Mouse (Mus musculus) megakaryocyte, embryonic 14.5 days (primary cell): ENCODE measurements around the gene Stk39. TPM values are rescaled to one million over a fixed set of nuclear protein-coding genes. Genes with fewer than 3 reads are reported as not detected.

Source experiments
- H3K27me3 ChIP-seq: replicated peaks from 2 replicates; pipeline ENCODE3; 2012; ENCODE audit warnings: inconsistent platforms
- H3K36me3 ChIP-seq: replicated peaks from 2 replicates; pipeline ENCODE3; 2012; ENCODE audit warnings: low read length, inconsistent platforms, mixed read lengths
- H3K4me1 ChIP-seq: 2 replicates; pipeline ENCODE4 v1.6.1; 2012; ENCODE audit warnings: inconsistent platforms
- H3K4me3 ChIP-seq: replicated peaks from 2 replicates; pipeline ENCODE3; 2012; ENCODE audit warnings: moderate library complexity, mild to moderate bottlenecking, inconsistent platforms
- H3K9me3 ChIP-seq: 2 replicates; pipeline ENCODE4 v1.6.1; 2012; ENCODE audit warnings: inconsistent platforms
- FLI1 ChIP-seq: IDR thresholded peaks from 2 replicates; pipeline ENCODE4 v1.6.1; 2012; ENCODE audit warnings: low read length, inconsistent platforms, mixed read lengths
- GATA1 ChIP-seq: IDR thresholded peaks from 3 replicates; pipeline ENCODE4 v1.6.1; 2012; ENCODE audit warnings: mixed read lengths, low read length, inconsistent platforms, borderline replicate concordance
- polyA plus RNA-seq: library from polyadenylated mRNA; stranded (reverse); fragments of >175 nt; gene quantifications from 2 replicates; pipeline ENCODE4 v1.2.3, GENCODE M21; 2012; ENCODE audit warnings: low replicate concordance; ENCODE audit not compliant: insufficient read depth

Gene Stk39
- polyA plus RNA-seq, 1 experiment: 0.95 TPM

DNA sequence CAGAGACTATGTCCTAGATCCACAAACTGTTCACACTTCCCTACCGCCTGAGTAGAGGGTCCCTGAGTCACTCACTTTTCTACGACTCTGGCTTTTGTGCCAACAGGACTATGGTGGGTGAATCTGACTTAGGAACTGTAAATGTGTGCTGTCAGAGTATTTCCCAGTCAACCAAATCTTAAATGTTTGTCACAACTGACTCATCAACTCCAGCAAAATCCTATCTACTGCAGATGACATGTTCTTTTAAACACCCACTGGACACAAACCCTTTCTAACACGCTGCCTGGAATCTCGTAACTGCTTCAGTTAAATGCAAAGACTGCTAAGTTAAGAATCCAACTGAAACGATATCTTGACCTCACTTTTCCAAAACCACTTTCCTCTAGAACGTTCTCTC, 135.2 kb downstream of the Stk39 start:
- H3K4me1 ChIP-seq: no peaks in the 10 kb centered on the region
- no peak for TF ChIP-seq GATA1
- no peak for TF ChIP-seq FLI1
- H3K27me3 ChIP-seq: no peaks in the 10 kb centered on the region
- H3K9me3 ChIP-seq: no peaks in the 10 kb centered on the region
- no peaks in the 10 kb centered on the region for H3K36me3 ChIP-seq
- H3K4me3 ChIP-seq: no peak overlapping the region

DNA sequence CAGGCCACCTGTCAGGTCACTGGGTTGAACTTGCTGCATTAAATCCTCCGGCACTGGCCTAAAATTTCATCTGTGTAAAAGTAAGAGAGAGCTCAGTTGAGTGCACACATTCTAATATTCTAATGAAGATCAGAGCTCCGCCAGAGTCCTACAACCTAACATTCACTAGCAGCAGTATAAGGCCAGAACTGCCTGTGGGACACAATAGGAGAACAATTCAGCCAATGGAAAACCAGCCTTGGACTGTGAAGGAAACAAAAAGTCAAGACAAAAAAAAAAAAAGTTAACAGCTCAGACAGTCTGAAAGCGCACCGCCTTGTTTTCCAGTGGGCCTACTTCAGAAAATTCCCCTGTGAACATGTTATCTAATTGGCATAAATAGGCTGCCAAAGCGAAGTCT, 137.1 kb downstream of the Stk39 start:
- H3K4me3 ChIP-seq: no peak overlapping the region
- H3K36me3 ChIP-seq: no peaks in the 10 kb centered on the region
- no peaks in the 10 kb centered on the region for H3K27me3 ChIP-seq
- no peaks in the 10 kb centered on the region for H3K4me1 ChIP-seq
- no peak for TF ChIP-seq GATA1
- TF ChIP-seq FLI1: no peak
- H3K9me3 ChIP-seq: peaks cover 4% of the 10 kb centered on the region; the same call in 1 of the 2 replicates

DNA sequence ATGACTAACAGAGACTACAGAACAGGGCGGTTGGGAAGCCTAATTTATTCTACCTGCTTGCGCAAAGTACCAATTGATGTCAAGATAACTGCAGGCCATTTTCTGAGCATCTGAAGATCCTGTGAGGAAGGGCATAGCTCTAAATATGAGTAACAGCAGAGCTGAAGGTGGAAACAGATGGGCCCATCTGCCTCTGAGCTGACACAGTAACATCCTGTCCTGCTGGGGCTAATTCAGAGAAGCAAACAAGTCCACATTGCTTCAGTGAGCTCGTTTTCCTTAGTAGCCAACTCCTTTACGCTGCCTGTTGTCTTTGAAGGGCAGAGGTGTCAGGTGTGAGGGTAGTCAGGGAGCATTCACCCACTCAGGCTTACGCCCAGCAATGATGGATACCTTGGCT, 146.8 kb downstream of the Stk39 start:
- no peaks in the 10 kb centered on the region for H3K27me3 ChIP-seq
- no peak overlapping the region for H3K4me3 ChIP-seq
- no peaks in the 10 kb centered on the region for H3K4me1 ChIP-seq
- H3K9me3 ChIP-seq: peaks cover 14% of the 10 kb centered on the region
- H3K36me3 ChIP-seq: no peaks in the 10 kb centered on the region
- no peak for TF ChIP-seq FLI1
- no peak for TF ChIP-seq GATA1

- Histone ChIP-seq H3K27me3 (no peaks in the 10 kb centered on the region), H3K4me1 (no peaks in the 10 kb centered on the region), H3K9me3 (peaks cover 25% of the 10 kb centered on the region), H3K4me3 (no peak overlapping the region), H3K36me3 (no peaks in the 10 kb centered on the region)
- TF ChIP-seq GATA1 (no peak), FLI1 (no peak)
These were observed 150.8 kb downstream of the Stk39 start for GRCm38 (mm10) chr2:68321230-68321629.

DNA sequence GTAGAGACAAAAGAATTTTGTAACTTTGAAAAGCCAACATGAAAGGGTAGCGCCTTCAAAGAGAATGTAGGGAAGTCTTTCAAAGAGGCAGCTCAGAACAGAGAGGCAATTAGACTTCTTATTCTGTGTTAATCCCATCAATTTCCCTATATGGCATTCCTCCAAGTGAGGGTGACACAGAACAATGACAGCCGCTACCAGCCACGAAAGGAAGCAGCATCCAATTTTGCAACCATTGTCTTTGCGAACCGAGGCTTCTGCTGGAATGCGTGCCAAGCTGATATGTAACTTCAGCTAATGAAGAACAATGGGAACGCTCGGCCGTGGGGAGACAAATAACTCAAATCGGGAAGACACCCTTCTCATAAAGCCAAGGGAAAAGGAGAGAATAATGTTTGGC, 151.4 kb downstream of the Stk39 start:
- no peaks in the 10 kb centered on the region for H3K36me3 ChIP-seq
- TF ChIP-seq GATA1 (no peak), FLI1 (no peak)
- no peaks in the 10 kb centered on the region for H3K27me3 ChIP-seq
- H3K4me1 ChIP-seq: no peaks in the 10 kb centered on the region
- H3K9me3 ChIP-seq: peaks cover 26% of the 10 kb centered on the region
- H3K4me3 ChIP-seq: no peak overlapping the region

DNA sequence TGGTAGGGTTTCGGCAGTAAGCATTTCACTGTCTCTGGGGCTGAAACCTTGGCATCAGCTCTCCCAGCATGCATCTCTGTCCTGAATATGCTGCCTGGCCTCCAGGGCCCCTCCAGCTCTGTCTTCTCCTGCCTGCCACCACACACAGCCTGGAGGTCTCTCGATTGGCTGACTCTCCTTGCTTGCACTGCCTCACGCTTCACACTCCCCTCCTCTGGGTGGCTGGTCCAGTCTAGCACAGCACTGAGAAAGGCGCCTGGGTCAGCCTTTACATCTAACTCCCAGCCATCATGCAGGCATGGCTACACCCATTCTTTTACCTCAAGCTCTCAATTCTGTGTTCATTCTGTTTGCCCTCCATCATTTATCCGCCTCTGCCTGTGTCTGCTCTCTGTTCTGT, 153.6 kb downstream of the Stk39 start:
- H3K4me3 ChIP-seq: peak overlapping the region; percentile 6
- H3K36me3 ChIP-seq: no peaks in the 10 kb centered on the region
- no peaks in the 10 kb centered on the region for H3K27me3 ChIP-seq
- H3K9me3 ChIP-seq: peaks cover 31% of the 10 kb centered on the region
- TF ChIP-seq GATA1: no peak
- no peak for TF ChIP-seq FLI1
- no peaks in the 10 kb centered on the region for H3K4me1 ChIP-seq

DNA sequence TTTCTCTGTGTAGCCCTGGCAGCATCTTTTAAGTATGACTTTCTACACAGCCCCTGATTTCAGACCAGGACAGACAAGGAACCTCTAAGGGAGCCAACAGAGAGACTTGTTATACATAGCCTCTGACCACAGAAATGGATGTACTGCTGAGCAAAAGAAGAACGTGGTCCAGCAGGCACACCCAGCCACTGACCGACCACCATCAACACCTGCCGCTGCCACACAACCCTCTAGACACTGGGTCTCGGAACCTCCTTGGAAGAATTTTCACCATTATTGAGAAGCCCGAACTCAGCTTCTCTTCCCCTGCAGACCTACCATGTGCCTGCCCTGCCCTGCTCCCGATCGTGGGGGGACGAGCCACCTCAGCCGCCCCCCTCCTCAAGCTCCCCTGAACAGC, 154.2 kb downstream of the Stk39 start:
- Histone ChIP-seq H3K4me3 (no peak overlapping the region), H3K36me3 (no peaks in the 10 kb centered on the region), H3K4me1 (no peaks in the 10 kb centered on the region), H3K27me3 (no peaks in the 10 kb centered on the region), H3K9me3 (peaks cover 26% of the 10 kb centered on the region)
- no peak for TF ChIP-seq FLI1
- TF ChIP-seq GATA1: no peak

GRCm38 (mm10) chr2:68317452-68317851, 154.6 kb downstream of the Stk39 start:
- H3K9me3 ChIP-seq: peaks cover 24% of the 10 kb centered on the region
- no peaks in the 10 kb centered on the region for H3K27me3 ChIP-seq
- no peak overlapping the region for H3K4me3 ChIP-seq
- H3K4me1 ChIP-seq: no peaks in the 10 kb centered on the region
- no peaks in the 10 kb centered on the region for H3K36me3 ChIP-seq
- TF ChIP-seq FLI1 (no peak), GATA1 (no peak)

- Histone ChIP-seq H3K36me3 (no peaks in the 10 kb centered on the region), H3K4me1 (no peaks in the 10 kb centered on the region), H3K4me3 (no peak overlapping the region), H3K9me3 (peaks cover 24% of the 10 kb centered on the region), H3K27me3 (no peaks in the 10 kb centered on the region)
- no peak for TF ChIP-seq GATA1
- TF ChIP-seq FLI1: no peak
These were observed 156.8 kb downstream of the Stk39 start for GRCm38 (mm10) chr2:68315258-68315657.

DNA sequence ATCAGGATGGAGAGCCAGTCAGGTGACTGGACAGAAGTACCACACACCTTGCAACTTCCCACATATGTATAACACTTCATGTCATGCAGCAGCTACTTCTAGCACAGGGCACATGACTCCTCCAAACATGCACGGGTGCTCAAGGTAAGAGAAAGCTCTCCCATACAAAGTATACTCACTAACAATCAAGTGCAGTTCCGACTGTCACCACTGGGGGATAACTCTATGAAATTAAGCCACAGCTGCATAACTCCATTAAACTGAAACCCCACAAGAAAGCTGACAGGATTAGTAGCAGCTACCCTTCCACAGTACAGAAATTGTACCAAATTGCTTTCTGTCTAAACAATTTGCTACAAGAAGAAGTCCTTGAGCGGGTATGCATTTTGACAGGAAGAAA, 161.9 kb downstream of the Stk39 start:
- peaks cover 22% of the 10 kb centered on the region for H3K9me3 ChIP-seq
- no peak overlapping the region for H3K4me3 ChIP-seq

DNA sequence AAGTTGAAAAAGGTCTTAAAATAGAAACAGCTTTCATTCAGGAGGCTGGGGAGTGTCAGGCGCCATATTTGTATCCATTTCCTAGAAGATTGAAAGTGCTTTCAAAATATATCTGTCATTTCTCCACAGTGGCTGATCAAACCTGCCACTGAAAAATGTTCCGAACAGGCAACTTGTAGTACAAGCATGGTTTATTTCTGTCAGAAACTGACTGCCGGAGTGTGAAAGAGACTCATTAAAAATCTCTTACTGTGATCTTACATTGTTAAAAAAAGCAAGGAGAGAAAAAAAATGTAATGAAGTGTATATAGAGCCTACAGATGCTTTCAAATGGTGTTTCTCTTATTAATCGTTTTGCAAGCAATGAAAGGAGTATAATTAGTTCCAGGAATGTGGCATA, 165.5 kb downstream of the Stk39 start:
- H3K27me3 ChIP-seq: no peaks in the 10 kb centered on the region

More for the DNA sequence above, 161.9 kb downstream of the Stk39 start:
- no peaks in the 10 kb centered on the region for H3K4me1 ChIP-seq
- TF ChIP-seq GATA1: no peak
- no peaks in the 10 kb centered on the region for H3K27me3 ChIP-seq
- no peaks in the 10 kb centered on the region for H3K36me3 ChIP-seq

GRCm38 (mm10) chr2:68304771-68305460, 167.2 kb downstream of the Stk39 start:
- H3K27me3 ChIP-seq: no peaks in the 10 kb centered on the region
- no peak for TF ChIP-seq GATA1
- TF ChIP-seq FLI1: no peak
- no peaks in the 10 kb centered on the region for H3K36me3 ChIP-seq
- peaks cover 16% of the 10 kb centered on the region for H3K9me3 ChIP-seq
- no peaks in the 10 kb centered on the region for H3K4me1 ChIP-seq
- no peak overlapping the region for H3K4me3 ChIP-seq

More for the DNA sequence above, 165.5 kb downstream of the Stk39 start:
- no peaks in the 10 kb centered on the region for H3K36me3 ChIP-seq
- H3K4me1 ChIP-seq: no peaks in the 10 kb centered on the region
- peaks cover 18% of the 10 kb centered on the region for H3K9me3 ChIP-seq
- TF ChIP-seq FLI1 (no peak), GATA1 (no peak)
- H3K4me3 ChIP-seq: no peak overlapping the region
